Mouse (Mus musculus): ENCODE results near the gene 1700012B07Rik.

The 1700012B07Rik gene

GRCm38 (mm10) chr11:109846343-109846742 is 18.5 kb upstream of the 1700012B07Rik start:
- DNase-seq (ENCODE audit: extremely low spot score) = no peak

GRCm38 (mm10) chr11:109845601-109846000 is 17.8 kb upstream of the 1700012B07Rik start:
- DNase-seq (ENCODE audit: extremely low spot score) = no peak

- no peak for DNase-seq (ENCODE audit: extremely low spot score)
These were observed 16.6 kb upstream of the 1700012B07Rik start for GRCm38 (mm10) chr11:109844466-109844865.

GRCm38 (mm10) chr11:109830368-109830767 is 2.5 kb upstream of the 1700012B07Rik start:
- DNase-seq (ENCODE audit: extremely low spot score) = no peak

GRCm38 (mm10) chr11:109822280-109822679 is 5.6 kb downstream of the 1700012B07Rik start:
- DNase-seq (ENCODE audit: extremely low spot score) = no peak

- DNase-seq (ENCODE audit: extremely low spot score) = no peak
These were observed 10.4 kb downstream of the 1700012B07Rik start for GRCm38 (mm10) chr11:109817405-109817804.

GRCm38 (mm10) chr11:109816911-109817310 is 10.9 kb downstream of the 1700012B07Rik start:
- DNase-seq (ENCODE audit: extremely low spot score) = no peak

- no peak for DNase-seq (ENCODE audit: extremely low spot score)
These were observed 16.1 kb downstream of the 1700012B07Rik start for GRCm38 (mm10) chr11:109811721-109812120.

GRCm38 (mm10) chr11:109809175-109809855 is 18.5 kb downstream of the 1700012B07Rik start:
- DNase-seq (ENCODE audit: extremely low spot score) = no peak

GRCm38 (mm10) chr11:109801515-109801914 is 26.3 kb downstream of the 1700012B07Rik start:
- no peak for DNase-seq (ENCODE audit: extremely low spot score)

GRCm38 (mm10) chr11:109797531-109797930 is 30.3 kb downstream of the 1700012B07Rik start:
- no peak for DNase-seq (ENCODE audit: extremely low spot score)

- DNase-seq (ENCODE audit: extremely low spot score) = no peak
These were observed 32.3 kb downstream of the 1700012B07Rik start for GRCm38 (mm10) chr11:109795536-109795935.

GRCm38 (mm10) chr11:109793578-109793977 is 34.3 kb downstream of the 1700012B07Rik start:
- no peak for DNase-seq (ENCODE audit: extremely low spot score)

- DNase-seq (ENCODE audit: extremely low spot score) = no peak
These were observed 35.3 kb downstream of the 1700012B07Rik start for GRCm38 (mm10) chr11:109792401-109792997.

- DNase-seq (ENCODE audit: extremely low spot score) = no peak
These were observed 35.9 kb downstream of the 1700012B07Rik start for GRCm38 (mm10) chr11:109791965-109792364.

GRCm38 (mm10) chr11:109790221-109790620 is 37.6 kb downstream of the 1700012B07Rik start:
- DNase-seq (ENCODE audit: extremely low spot score) = no peak

- DNase-seq (ENCODE audit: extremely low spot score) = no peak
These were observed 42.5 kb downstream of the 1700012B07Rik start for GRCm38 (mm10) chr11:109785392-109785791.

- no peak for DNase-seq (ENCODE audit: extremely low spot score)
These were observed 56.5 kb downstream of the 1700012B07Rik start for GRCm38 (mm10) chr11:109771381-109771780.

- DNase-seq (ENCODE audit: extremely low spot score) = no peak
These were observed 57.7 kb downstream of the 1700012B07Rik start for GRCm38 (mm10) chr11:109770185-109770584.

GRCm38 (mm10) chr11:109769091-109769490 is 58.8 kb downstream of the 1700012B07Rik start:
- DNase-seq (ENCODE audit: extremely low spot score) = no peak

- no peak for DNase-seq (ENCODE audit: extremely low spot score)
These were observed 67.8 kb downstream of the 1700012B07Rik start for GRCm38 (mm10) chr11:109760063-109760462.

GRCm38 (mm10) chr11:109758616-109759215 is 69.1 kb downstream of the 1700012B07Rik start:
- no peak for DNase-seq (ENCODE audit: extremely low spot score)

- no peak for DNase-seq (ENCODE audit: extremely low spot score)
These were observed 73.7 kb downstream of the 1700012B07Rik start for GRCm38 (mm10) chr11:109754105-109754602.
